Mouse (Mus musculus) stomach, postnatal 0 days (tissue): ENCODE data around the gene Trafd1. TPM values are rescaled to one million over a fixed set of nuclear protein-coding genes. Genes with fewer than 3 reads are reported as not detected.
A peak's percentile ranks its signal among the peaks of the same experiment; 100 is the strongest.

ENCODE experiments used
- ATAC-seq: fragments of 200-750 bp; cut with Nextera tagmentation; 2 replicates; pipeline ENCODE4 v1.8.0; 2017; ENCODE audit not compliant: low FRiP score, low TSS enrichment
- DNase-seq: peaks from one replicate; pipeline ENCODE4 v3.0.0-alpha.2; 2016; ENCODE audit warnings: low spot score
- H3K27ac ChIP-seq: fragments of 300-500 bp; sonication (generic); replicated peaks from 2 replicates; pipeline ENCODE4 v1.5.1; 2014; ENCODE audit warnings: mild to moderate bottlenecking, control low read depth
- H3K27me3 ChIP-seq: fragments of 300-500 bp; sonication (generic); 2 replicates; pipeline ENCODE4 v1.6.1; 2014; ENCODE audit warnings: low read length; ENCODE audit not compliant: control insufficient read depth, insufficient read depth
- H3K36me3 ChIP-seq: fragments of 300-500 bp; sonication (generic); 2 replicates; pipeline ENCODE4 v1.6.1; 2014; ENCODE audit warnings: low read length, mixed read lengths; ENCODE audit not compliant: control insufficient read depth, insufficient read depth
- H3K4me1 ChIP-seq: fragments of 300-500 bp; sonication (generic); replicated peaks from 2 replicates; pipeline ENCODE4 v1.6.1; 2014; ENCODE audit warnings: antibody characterized with exemption; ENCODE audit not compliant: control insufficient read depth, insufficient read depth
- H3K4me2 ChIP-seq: fragments of 300-500 bp; sonication (generic); replicated peaks from 2 replicates; pipeline ENCODE4 v1.6.1; 2014; ENCODE audit warnings: low read depth, mild to moderate bottlenecking, control low read depth, moderate library complexity
- H3K4me3 ChIP-seq: fragments of 300-500 bp; sonication (generic); 2 replicates; pipeline ENCODE4 v1.5.1; 2014; ENCODE audit warnings: low read depth, low read length, control low read depth
- H3K9ac ChIP-seq: fragments of 300-500 bp; sonication (generic); 2 replicates; pipeline ENCODE4 v1.6.1; 2014; ENCODE audit warnings: mild to moderate bottlenecking, low read length, control low read depth, mixed read lengths
- H3K9me3 ChIP-seq: fragments of 300-500 bp; sonication (generic); 2 replicates; pipeline ENCODE4 v1.6.1; 2016; ENCODE audit warnings: low read length; ENCODE audit not compliant: control insufficient read depth
- CTCF ChIP-seq: IDR thresholded peaks from 2 replicates; pipeline ENCODE4 v1.5.1; 2016; ENCODE audit warnings: antibody characterized with exemption, low read depth, mild to moderate bottlenecking, moderate library complexity
- EP300 ChIP-seq: optimal IDR thresholded peaks from 2 replicates; pipeline ENCODE3; 2016; ENCODE audit warnings: antibody characterized with exemption
- WGBS: fragments of 180-500 bp; shearing (Covaris S2); extraction: QIAGEN DNeasy Blood & Tissue Kit; methylation state at CpG from one replicate; pipeline ENCODE4 v1.1.7; 2014; 5-methylcytosine and 5-hydroxymethylcytosine counted together
- polyA plus RNA-seq: library from polyadenylated mRNA; unstranded; fragments of >200 nt; fragmentation: Nextera tagmentation; extraction: Ambion mirVana; gene quantifications from 2 replicates; pipeline ENCODE4 v1.2.1, GENCODE M21; 2015

Gene Trafd1
- polyA plus RNA-seq: 57.2 and 61.2 TPM in 2 replicates

DNA sequence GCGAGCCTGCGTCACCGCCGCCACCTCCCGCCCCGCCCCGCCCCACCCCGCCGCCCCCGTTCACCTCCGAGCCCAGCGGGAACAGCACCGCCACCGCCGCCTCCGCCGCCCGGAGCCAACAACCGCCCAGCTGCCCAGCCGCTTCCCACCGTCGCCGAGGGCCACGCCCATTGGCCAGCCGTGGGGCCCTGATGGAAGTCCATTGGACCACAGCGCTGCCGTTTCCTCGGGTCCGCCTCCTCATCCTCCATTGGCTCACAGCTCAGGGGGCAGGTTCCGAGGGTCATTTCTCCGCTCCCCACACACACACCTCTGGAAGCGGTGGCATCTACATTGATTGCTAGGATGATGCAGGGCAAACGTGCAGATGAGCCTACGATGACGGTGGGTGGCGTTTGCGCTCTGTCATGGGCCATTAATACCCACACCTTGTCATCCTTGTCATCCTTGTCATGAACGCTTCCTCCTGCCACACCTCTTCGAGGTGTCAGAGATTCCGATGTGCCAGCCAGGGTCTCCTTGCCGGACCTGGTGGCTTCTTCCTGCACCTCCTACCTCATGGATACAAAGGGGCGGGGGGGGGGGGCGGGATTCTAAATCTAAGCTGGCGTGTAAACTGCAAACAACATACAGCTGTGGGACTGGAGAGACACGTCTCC, at the start of gene Trafd1:
TSS of gene Trafd1 (minus strand) at position 172 of the 659 bp plus-strand sequence.
- peak within 1 kb of the TSS; percentile 85 for H3K9ac ChIP-seq

DNA sequence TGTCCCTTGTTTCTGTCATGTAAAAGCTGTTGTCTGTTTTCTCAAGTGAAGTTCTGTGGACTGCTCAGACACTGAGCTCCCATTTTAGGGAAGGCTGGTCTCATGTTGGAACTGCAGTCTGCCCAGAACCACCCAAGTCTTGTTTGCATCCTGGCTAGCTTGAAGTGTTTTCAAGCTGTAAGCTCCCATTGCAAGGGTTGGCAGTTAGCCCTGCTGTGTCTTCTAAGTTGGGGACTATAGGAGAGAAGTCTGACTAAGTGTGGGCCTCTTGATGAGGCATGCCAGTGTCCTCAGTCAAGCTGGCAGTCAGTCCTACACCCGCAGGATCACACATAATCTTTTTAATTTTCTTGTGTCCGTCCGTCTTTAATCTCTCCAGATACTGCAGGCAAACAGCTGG, 43.5 kb upstream of the Trafd1 start:
- no peak for TF ChIP-seq EP300
- no peak for TF ChIP-seq CTCF
- Histone ChIP-seq H3K27ac (no peak overlapping the region), H3K9ac (no peak overlapping the region), H3K27me3 (no peaks in the 10 kb centered on the region), H3K4me2 (no peak overlapping the region), H3K9me3 (no peaks in the 10 kb centered on the region), H3K36me3 (peaks cover 65% of the 10 kb centered on the region), H3K4me3 (no peak overlapping the region), H3K4me1 (no peaks in the 10 kb centered on the region)
- 96% methylated on average over 3 of the region's 3 CpGs for WGBS
- DNase-seq (no peak), ATAC-seq (no peak)

More for the DNA sequence above, at the start of gene Trafd1:
- ATAC-seq: peak; percentile 92
- H3K27me3 ChIP-seq: no peaks in the 10 kb centered on the region
- no peaks in the 10 kb centered on the region for H3K9me3 ChIP-seq
- H3K4me1 ChIP-seq: peaks cover 3% of the 10 kb centered on the region
- H3K4me2 ChIP-seq: peak within 1 kb of the TSS; percentile 64
- WGBS: under 1% methylated on average over 30 of the region's 45 CpGs
- DNase-seq: peak; percentile 95
- TF ChIP-seq EP300 (no peak), CTCF (no peak)
- peak within 1 kb of the TSS; percentile 74 for H3K4me3 ChIP-seq
- H3K27ac ChIP-seq: peak within 1 kb of the TSS; percentile 97
- 0 out of 2 replicates have a peak, but pooled peaks cover 2% of the 10 kb centered on the region for H3K36me3 ChIP-seq

DNA sequence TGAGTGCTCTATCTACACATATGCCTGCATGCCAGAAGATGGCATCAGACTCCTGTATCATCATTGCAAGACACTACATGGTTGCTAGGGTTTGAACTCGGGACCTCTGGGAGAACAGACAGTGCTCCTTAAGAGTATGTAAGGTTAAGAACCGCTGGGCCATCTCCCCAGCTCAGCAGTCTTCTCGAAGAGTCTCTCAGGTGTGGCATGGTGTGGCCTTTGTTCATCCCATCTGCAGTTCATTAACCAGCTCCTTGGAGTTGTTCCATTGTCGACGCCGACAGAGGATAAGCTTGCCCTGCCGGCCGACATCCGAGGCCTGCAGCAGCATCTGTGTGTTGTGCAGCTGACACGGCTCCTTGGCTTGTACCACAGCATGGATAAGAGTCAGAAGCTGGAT, 37.9 kb upstream of the Trafd1 start:
- no peak overlapping the region for H3K27ac ChIP-seq
- WGBS: 86% methylated on average over 10 of the region's 10 CpGs
- no peaks in the 10 kb centered on the region for H3K27me3 ChIP-seq
- DNase-seq (no peak), ATAC-seq (no peak)
- H3K4me2 ChIP-seq: no peak overlapping the region
- H3K4me3 ChIP-seq: no peak overlapping the region
- no peak for TF ChIP-seq EP300
- TF ChIP-seq CTCF: no peak
- H3K4me1 ChIP-seq: no peaks in the 10 kb centered on the region
- no peak overlapping the region for H3K9ac ChIP-seq
- H3K9me3 ChIP-seq: no peaks in the 10 kb centered on the region
- peaks cover 56% of the 10 kb centered on the region for H3K36me3 ChIP-seq

DNA sequence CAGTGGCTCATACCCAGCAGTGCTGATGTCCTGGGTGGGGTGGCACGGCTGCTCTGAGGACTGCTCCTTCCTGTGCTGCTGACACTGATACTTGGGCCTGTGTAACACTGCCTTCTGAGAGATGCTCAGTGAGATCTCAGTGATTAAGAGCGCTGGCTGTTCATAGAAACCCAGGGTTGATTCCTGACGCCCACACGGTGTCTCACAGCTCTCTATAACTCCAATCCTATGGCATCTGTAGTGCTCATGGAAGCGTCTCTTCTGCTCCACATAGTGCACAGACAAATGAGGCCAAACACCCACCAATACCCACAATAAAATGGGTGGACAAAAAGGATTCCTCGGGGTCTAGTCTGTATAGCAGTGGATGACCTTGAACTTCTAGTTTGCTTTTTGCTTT, 37.4 kb upstream of the Trafd1 start:
- Histone ChIP-seq H3K9me3 (no peaks in the 10 kb centered on the region), H3K27ac (no peak overlapping the region), H3K4me2 (no peak overlapping the region), H3K4me3 (no peak overlapping the region), H3K9ac (no peak overlapping the region), H3K36me3 (peaks cover 56% of the 10 kb centered on the region), H3K27me3 (no peaks in the 10 kb centered on the region), H3K4me1 (no peaks in the 10 kb centered on the region)
- WGBS: 91% methylated on average over 6 of the region's 6 CpGs
- no peak for ATAC-seq
- TF ChIP-seq CTCF (no peak), EP300 (no peak)
- DNase-seq: no peak

DNA sequence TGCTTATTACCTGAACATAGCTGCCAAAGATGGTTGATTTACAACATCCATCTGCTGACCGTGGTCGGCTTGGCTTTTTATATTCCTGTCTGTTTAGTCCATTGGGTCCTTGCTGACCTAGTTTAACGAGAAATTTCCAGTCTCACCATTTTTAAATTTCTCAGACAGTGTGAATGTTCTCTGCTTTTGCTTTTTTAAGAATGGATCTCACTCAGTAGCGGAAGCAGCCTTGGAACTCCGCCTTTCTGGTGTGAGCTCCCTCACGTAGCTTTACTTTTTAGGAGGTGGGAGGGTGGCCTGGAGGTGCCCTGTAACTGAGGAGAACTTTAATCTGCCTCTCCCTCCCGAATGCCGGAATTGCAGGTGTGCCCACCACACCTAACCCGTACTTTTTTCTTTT, 35.3 kb upstream of the Trafd1 start:
- TF ChIP-seq EP300 (no peak), CTCF (no peak)
- H3K4me3 ChIP-seq: no peak overlapping the region

DNA sequence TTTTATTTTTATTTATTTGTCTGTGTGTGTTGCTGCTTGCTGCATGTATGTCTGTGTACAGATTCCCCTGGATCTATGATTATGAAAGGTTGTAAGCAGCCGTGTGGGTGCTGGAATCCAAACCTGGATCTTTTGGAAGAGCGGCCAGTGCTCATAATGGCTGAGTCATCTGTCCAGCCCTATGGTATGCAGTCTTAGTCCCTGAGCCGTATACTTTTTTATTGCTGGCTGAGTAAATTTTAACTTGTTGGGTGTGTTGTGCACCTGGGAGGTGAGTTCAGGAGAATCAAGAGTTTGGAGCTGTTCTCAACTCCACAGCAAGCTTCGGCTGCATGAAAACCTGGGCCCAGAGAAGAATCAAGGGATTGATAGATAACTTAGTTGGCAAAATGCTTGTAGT, 25.5 kb upstream of the Trafd1 start:
- H3K4me3 ChIP-seq: no peak overlapping the region
- ATAC-seq (no peak), DNase-seq (no peak)
- 81% methylated on average over 4 of the region's 4 CpGs for WGBS
- no peaks in the 10 kb centered on the region for H3K9me3 ChIP-seq
- no peak overlapping the region for H3K27ac ChIP-seq
- H3K36me3 ChIP-seq: peaks cover 25% of the 10 kb centered on the region
- no peak overlapping the region for H3K9ac ChIP-seq
- TF ChIP-seq CTCF: no peak
- no peak for TF ChIP-seq EP300
- H3K27me3 ChIP-seq: no peaks in the 10 kb centered on the region
- H3K4me2 ChIP-seq: no peak overlapping the region
- no peaks in the 10 kb centered on the region for H3K4me1 ChIP-seq

More for the DNA sequence above, 35.3 kb upstream of the Trafd1 start:
- no peaks in the 10 kb centered on the region for H3K4me1 ChIP-seq
- 90% methylated on average over 9 of the region's 9 CpGs for WGBS
- DNase-seq (no peak), ATAC-seq (no peak)
- no peak overlapping the region for H3K9ac ChIP-seq
- H3K9me3 ChIP-seq: no peaks in the 10 kb centered on the region
- no peak overlapping the region for H3K4me2 ChIP-seq
- no peaks in the 10 kb centered on the region for H3K27me3 ChIP-seq
- H3K36me3 ChIP-seq: peaks cover 54% of the 10 kb centered on the region
- H3K27ac ChIP-seq: no peak overlapping the region
